Mouse (Mus musculus) spleen, postnatal 4 days (tissue): ENCODE measurements around the gene Cped1.
"Not testable (repeated sequence)": the region's sequence is repeated elsewhere in the genome, so short reads cannot be mapped to it uniquely, and the experiment has no call there.

Experiments
- DNase-seq, 2 experiments: peaks; one replicate each; pipeline ENCODE4 v3.0.0; 2022; ENCODE audit warnings: low spot score in 2 of 2

The Cped1 gene

DNA sequence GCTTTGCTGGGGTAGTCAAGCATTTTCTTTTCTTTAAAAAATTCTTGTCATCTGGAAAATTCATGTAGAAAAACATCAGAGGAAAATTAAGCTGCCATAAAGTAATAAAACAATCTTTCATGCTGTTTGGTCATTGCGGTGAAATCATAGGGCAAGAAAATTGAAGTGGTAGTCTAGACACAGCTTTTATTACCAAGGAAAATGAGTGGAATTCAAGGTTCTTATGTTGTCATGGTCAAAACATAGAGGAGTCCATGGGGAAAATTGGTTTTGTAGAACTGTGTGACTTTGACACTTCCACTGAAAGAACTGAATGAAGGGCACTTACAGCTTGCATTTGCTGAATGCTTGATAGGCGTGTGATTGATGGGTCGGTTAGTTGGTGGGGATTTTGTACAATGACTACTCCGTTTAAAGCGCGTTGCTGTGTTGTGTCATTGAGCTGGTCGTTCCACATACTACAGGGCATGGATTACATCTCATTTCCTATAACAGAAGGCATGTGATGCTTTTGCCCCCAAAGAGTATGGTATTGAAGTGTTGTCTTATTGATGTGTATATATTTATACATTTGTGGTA, 93.1 kb downstream of the Cped1 start:
- no peak for DNase-seq

DNA sequence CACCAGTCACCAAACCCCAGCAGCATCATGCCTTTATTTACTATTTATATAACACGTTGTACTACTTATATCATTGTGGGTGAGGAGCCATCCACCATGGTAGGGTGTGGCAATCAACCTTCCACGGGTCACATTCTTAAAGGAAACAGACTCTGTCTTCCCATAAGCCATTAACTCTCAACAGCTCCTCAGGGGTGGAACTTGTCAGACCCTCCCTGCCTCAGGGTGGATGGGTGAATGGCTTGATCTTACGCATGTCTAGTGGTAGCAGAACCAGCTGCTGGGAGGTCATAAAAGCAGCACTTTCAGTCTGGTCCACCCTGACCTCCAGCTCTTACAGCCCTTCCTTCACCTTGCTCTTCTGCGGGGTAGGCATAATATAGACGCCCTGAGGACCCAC, 100.3 kb downstream of the Cped1 start:
- no peak for DNase-seq

GRCm38 (mm10) chr6:22088346-22089064, 102.8 kb downstream of the Cped1 start:
- DNase-seq = peak in 1 of 2 experiments; percentile 65

DNA sequence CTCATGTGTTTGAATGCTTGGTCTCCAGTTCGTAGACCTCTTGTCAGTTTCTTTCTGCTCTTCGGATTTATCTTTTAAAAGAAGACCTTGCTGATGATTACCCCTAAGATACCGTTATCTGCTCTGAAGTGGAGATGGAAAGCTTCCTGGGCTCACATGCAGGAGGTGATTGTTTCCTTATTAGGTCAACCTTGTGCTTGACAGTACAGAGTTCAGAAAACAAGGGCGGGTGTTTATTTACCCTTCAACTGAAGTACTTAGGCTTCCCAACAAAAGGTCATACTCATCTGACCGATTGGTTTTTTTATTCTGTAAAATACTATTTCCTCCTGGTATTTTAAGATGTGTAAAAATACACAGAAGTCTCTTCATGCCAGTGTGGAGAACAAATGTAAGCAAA, 106.1 kb downstream of the Cped1 start:
- DNase-seq = no peak

DNA sequence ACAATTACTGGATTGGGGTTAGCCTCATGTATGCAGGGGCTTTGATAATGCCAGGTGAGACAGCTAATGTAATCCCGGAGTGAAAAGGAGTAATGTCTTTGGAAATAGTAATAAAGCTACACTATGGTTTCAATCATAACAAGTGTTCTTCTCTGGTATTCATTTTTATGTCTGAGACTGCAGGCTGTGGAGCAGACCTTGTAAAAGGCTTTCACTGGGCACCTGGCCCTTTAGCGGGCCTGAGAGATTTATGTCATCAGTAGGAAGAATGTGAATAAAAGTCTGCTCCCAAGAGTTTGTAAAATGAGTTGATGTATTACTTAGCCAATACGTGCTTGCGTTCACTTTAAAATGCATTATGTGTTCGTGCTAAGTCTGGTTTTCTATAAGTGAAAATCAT, 108.1 kb downstream of the Cped1 start:
- DNase-seq = no peak

- DNase-seq = no peak
Measured at GRCm38 (mm10) chr6:22097709-22098108, 112.0 kb downstream of the Cped1 start.

GRCm38 (mm10) chr6:22099832-22100231, 114.1 kb downstream of the Cped1 start:
- no peak for DNase-seq

- no peak for DNase-seq
Measured at GRCm38 (mm10) chr6:22101939-22102338, 116.2 kb downstream of the Cped1 start.

DNA sequence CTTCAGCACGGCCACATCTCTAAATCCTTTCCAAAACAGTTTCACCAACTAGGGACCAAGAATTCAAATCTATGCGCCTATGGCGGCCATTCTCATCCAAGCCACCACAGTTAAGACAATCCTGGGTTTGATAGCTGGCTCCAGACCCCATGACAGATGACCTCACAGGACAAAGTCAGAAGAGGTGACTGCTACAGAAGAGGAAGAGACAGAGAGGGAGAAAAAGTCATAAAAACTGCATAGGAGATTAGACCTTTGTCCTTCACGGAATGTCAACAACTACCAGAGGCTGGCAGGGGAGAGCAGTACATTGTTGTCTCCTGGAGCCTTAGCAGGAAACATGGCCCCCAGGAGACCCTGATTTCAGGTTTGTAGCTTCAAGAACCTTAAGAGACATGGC, 117.0 kb downstream of the Cped1 start:
- no peak for DNase-seq

- DNase-seq = no peak
Measured at GRCm38 (mm10) chr6:22103713-22104112, 118.0 kb downstream of the Cped1 start.

DNA sequence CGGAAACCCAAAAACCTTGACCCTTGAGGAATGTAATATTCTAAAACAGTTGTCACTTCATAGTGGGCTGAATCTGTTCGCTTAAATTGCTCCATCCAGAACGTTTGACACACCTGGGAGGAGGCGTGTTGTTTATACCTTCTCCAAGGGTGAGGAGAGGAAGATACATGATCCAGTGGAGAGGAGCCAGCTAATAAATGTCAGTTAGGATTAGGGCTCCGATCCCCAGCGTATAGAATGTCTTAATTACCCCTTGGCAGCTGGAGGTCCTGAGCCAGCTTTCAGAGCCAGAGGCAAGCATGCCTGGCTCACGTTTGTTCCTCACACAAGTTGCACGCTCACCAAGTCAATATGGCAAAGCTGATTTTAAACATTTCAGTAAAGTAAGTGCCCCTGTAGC, 118.5 kb downstream of the Cped1 start:
- no peak for DNase-seq

- DNase-seq = no peak
Measured at GRCm38 (mm10) chr6:22114079-22114478, 128.4 kb downstream of the Cped1 start.

DNA sequence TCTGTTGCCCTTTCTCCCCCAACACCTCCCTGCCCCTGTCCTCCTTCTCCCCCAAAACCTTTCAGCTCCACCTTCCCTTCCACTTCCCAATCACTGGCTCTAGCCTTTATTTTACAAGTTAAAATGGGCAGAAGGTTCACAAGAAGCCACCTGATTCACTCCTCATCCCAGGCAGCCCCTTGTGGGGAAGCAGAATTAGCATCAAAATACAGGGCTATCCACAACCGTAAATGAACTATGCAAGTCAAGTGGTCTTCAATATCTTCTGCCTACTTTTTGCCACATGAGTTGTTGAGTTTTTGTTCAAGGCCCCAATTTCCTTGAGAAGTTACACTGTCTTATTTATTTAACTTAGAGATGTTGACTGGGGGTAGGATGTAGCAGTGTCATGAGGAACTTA, 131.0 kb downstream of the Cped1 start:
- no peak for DNase-seq

GRCm38 (mm10) chr6:22122080-22122479, 136.4 kb downstream of the Cped1 start:
- no peak for DNase-seq

GRCm38 (mm10) chr6:22122693-22123092, 137.0 kb downstream of the Cped1 start:
- no peak for DNase-seq

- DNase-seq = no peak
Measured at GRCm38 (mm10) chr6:22123332-22123731, 137.6 kb downstream of the Cped1 start.

DNA sequence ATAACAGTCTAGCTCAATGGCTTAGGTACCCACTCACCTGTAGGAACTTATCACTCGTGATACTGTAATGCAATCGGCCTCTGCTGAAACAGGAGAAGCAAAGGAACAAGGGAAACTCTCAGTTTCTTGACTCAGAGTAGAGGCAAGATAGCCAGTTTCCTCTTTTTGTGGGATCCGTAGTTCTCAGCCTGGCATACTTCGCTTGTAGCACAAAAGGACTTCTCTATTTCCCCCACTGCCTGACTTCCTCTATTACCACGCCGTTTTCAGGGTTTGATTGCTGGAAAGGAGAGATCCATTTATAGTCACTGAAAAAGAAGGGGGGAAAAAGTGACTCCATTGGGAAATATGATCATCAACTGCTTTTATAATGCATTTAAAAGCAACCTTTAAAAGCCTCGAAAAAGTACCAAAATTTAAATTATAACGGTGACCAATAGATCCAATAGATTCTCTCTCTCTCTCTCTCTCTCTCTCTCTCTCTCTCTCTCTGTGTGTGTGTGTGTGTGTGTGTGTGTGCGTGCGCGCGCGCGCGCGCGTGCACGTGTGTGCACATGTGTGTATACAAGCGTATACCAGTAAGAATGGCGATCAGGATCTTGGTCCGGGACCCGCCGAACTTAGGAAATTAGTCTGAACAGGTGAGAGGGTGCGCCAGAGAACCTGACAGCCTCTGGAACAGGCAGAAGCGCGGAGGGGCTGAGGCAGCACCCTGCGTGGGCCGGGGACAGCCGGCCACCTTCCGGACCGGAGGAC, 139.0 kb downstream of the Cped1 start:
- DNase-seq = not testable (repeated sequence)

DNA sequence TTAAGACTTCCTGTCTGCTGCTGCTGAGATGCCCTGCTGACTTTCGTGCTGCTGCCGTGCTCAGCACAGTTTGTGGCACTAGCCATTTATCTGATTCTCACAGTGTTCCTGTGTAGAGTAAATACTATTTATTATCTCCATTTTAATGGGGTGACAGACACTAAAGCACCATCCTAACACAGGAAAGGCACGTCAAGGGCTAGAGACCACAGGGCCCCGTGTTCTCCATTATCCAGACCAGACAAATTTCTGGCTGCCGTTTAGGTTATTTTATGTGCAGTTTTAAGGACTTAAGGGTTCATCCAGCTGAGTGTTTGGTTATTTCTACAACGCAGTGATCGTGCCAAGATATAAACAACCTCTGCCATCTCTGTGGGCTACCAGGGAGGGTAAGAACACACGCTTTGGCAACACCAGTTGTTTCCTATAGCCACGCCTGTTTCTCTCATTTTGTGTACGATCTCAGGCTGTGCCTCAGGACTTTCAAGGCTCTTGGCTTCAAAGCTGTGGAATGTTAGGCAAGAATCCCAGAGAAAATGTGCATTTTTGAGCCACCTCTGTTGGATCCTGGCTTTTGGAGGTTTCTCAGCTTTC, 149.4 kb downstream of the Cped1 start:
- no peak for DNase-seq

DNA sequence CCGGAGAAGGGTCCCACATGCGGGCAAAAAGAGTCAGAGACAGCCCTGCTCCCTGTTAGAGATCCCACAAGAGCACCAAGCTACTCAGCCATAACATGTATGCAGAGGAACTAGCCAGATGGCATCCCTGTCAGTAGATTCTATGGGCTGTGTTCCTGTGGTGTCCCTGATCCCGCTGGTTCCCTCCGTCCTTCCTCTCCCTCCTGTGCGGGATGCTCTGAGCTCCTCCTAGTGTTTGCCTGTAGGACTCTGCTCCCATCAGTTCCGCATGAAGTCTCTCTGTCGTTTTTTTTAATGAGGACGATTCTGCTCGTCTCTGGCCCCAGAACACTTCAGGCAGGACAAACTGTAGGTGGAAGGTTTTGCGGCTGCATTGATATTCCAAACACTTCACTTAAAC, 151.1 kb downstream of the Cped1 start:
- DNase-seq = no peak

DNA sequence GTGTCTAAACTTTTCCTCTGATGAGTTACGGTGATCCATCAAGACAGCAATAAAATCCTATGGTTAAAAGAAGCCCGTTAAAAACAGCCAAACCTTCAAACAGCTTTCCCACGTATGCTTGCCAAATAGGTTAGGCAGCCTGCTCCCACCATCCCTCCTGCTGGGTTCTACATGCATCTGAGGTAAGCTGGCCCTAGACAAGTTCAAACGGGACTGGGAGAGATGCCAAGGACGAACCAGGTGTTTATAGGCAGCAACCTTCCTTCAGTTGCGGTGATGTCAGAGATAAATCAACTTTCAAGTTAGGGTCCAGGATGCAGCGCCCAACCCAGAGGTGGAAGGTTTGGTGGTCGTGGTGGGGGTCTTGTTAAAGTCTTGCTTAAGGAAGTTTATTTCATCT, 155.1 kb downstream of the Cped1 start:
- DNase-seq = no peak

- DNase-seq = no peak
Measured at GRCm38 (mm10) chr6:22147236-22147635, 161.5 kb downstream of the Cped1 start.

GRCm38 (mm10) chr6:22148511-22148910, 162.8 kb downstream of the Cped1 start:
- DNase-seq = no peak

GRCm38 (mm10) chr6:22157461-22157860, 171.7 kb downstream of the Cped1 start:
- no peak for DNase-seq
